Mouse (Mus musculus): ENCODE results near the gene Vps13d.

The Vps13d gene

DNA sequence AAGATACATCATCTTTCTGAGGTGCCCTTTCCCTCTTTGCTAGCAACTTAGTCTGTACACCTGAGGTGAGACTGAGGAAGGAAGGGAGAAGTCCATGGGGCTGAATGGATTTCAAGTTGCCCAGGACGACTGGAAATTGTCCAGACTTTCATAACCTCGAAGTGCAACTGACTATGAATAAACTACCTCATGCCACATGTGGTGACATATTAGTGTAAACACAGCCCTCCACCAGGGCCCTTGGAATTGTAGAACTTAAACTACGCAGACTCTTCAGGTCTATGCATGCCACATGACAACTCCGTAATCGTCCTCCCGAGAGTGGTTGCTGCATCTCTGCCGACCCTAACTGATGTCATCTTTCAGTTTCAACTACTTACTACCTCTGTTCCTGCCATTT, 122.9 kb downstream of the Vps13d start:
- DNase-seq = no peak

DNA sequence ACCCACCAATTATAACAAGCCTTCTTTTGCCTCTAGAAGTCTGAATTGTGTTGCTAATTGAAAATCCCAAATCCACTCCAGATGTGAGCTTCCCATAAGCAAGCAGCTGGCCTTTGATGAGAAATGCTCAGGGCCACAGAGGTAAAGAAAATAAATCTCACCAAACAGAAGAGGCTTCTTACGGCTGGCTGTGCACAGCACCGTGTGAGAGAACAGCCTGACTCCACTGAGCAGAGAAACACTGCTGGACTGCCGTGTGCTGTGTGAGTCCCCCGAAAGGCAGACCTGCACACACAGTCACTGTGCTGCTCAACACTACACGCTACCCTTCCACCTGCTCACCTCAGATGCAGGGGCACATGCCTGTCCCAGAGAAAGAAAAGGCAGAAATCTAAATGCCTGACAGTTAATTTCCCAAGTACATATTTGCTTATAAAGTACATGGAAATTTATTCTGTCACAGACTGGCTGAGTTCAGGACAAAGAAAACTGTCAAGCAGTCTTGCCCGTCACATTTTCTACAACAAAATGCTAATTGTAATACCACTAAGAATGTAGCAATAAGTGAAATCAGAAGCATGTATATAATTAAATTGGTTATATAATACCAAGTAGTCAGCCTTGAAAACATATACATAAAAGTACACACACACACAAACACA, 127.7 kb downstream of the Vps13d start:
- no peak for DNase-seq

DNA sequence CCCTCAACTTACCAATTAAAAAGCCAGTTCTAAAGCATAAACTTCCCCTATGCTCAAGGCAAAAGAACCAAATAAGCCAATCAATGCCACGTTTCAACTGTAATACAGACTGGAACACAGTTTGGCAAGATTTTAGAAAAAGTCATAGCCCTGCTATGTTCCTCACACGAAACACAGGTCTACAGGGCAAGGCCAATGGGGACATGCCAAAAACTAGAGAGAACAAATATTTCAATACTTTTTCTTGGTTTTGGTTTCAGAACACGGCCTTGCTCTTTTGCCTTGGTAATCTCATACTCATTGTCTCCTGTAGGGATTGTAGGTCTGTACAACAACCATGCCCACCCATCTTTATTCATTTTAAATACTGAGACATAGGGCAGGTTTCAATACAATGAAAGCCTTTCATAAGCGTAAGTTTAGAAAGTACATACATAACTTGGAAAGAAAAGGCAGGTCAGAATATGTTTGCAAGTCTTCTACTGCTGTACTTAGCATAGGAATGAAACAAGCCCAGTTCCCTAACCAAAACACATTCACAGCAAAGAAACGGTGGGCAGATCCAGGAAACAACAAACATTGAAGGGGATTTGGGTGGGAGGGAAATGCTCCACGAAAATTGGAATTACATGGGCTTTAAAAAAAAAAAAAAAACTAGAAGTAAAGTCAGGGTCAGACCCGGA, 128.3 kb downstream of the Vps13d start:
- DNase-seq = no peak

DNA sequence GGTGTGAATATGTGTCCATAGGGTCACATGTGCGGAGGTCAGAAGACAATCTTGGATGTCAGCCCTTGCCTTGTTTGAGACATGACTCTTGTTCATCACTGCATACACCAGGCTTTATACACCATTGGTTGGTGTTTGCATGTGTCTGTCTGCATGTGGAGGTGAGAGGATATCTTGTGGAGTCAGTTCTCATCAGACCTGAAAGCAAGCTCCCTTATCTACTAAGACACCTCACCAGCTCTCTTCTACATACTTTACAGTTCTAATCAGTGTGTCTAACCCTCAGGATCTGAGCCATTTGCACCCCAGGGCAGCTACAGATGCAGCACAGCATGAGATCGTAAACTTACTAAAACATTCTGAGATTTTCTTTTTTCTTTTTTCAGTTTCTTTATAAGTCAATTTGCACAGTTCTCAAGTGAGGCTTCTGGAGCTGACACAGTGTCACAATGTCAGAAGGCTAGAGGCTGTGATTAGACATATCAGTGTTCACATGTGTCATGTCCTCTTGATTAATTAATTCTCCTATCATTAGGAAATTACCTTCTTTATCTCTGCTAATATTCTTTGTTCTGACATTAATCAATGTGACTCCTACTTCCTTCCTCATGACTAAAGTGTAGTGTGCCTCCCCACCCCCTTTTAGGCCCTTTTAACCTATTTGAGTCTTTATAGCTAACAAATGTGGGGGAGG, 135.9 kb downstream of the Vps13d start:
- DNase-seq = no peak

DNA sequence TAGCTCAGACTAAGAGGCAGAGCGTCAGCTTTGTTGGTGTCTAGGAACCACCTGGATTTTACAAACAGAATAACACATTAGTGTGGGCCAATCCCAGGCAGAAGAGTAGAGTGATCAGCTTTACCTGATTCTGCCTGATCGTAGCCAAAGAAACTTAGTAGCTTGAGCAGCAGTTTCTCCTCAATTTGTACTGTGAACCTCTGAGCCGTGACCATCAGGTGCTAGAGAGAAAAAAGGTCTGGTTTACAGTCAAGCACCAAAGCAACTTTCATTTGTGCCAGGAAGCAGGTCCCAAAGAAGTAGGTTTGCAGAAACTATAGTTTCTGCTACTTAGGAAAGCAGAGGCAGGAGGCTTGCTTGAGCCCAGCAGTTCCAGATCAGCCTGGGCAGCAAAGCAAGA, 138.5 kb downstream of the Vps13d start:
- no peak for DNase-seq

DNA sequence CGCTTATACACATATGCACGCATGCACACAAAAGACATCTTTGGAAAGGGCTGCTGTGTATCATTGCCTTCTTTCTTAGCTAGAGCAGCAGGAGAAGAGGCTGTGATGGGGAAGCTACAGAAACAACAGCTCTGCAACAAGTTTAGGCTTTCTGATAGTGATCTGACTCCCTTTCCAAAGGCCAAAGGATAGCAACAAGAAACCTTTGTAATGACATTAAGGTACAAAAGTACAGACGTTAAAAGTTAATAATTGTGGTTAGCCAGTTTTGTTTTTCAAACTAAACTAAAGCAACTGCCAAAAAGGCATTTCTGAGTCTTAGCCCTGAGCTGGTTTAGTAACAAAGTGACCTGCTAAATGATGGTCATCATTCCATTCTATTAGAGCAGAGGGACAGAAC, 139.0 kb downstream of the Vps13d start:
- no peak for DNase-seq

DNA sequence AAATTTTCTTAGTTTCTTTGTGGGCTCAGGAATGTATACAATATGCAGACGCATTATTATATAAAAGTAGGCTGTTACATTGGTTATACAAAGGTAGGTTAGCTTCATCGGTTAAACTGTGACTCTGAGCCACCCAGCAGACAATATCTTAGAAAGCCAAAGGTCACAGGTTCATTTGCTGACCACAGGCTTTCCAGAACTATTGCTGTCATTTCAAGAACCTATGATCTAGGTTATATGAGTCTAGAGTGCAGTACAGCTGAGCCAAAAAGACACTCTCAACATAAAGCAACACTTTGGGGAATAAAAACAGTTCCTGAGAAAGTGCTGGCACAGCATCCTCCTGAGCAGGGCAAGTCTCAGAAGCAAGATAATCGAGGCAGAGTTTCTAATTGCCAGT, 140.4 kb downstream of the Vps13d start:
- DNase-seq = no peak

DNA sequence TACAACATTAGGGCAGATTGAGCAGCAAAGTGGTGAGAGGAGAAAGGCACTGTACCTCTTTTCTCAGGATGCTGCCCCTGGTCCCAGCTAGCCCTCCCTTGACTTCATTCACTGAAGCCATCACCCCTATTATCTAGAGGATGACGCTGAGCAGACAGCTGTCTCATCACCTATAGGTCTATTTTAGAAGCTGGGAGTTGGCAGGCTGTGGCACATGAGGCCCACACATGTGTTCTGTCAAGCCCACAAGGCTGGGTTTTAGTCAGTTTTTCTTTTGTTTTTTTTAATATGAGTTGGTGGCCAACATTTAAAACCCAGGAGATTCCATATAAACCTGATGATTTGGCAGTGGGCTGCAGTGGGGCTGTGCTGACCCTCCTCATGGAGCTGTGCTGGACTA, 142.1 kb downstream of the Vps13d start:
- no peak for DNase-seq

DNA sequence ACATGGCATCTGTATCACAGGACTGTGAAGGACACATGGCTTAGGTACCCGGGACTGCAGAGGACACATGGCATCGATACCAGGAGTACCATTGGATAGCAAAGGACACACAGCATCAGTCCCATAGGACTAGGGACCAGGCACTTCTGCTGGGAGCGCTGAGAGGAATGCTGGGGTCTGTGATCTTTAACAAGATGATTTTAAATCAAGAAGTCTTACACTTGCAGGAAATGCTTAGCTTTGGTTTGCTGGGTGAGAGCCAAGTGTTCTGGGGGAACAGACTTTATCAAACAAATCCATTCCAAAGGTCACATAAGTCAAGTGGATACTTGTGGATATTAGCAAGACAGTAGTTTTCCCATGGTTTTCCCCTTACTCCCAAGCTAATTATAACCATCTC, 142.5 kb downstream of the Vps13d start:
- DNase-seq = no peak

DNA sequence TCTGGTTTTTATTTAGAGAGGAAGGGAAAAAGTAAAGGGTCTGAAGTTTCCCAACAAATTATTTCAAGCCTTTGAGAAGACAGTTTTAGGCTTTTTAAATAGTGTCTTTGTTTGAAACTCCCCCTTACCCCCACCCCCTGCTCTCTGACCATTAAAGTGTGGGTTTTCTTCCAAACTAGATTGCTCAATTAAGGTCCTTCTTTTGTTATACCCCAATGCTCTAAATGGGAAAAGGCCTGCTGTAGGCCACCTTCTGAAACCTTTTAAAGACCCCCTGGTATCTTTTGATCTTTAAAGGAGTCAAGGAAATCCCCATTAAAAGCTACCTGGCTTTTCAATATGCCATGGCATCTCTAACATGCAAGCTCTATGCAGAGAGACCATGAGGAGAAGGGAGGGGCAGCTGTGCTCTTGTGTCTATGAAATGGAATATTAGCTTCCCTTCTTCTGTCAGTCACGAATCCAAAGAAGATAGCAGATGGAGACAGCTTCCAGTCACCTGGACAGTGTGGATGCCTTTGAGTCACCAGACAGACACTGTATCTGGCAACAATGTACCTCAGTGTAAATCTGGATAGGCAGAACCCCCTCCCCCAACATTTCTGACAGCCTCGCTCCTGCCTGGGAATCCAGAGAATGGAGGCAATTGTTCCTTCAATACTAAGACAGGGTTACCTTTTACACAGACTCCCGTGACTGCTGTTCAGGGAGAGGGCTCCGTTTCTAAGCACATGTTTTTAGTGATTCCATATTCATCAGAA, 143.4 kb downstream of the Vps13d start:
- no peak for DNase-seq

DNA sequence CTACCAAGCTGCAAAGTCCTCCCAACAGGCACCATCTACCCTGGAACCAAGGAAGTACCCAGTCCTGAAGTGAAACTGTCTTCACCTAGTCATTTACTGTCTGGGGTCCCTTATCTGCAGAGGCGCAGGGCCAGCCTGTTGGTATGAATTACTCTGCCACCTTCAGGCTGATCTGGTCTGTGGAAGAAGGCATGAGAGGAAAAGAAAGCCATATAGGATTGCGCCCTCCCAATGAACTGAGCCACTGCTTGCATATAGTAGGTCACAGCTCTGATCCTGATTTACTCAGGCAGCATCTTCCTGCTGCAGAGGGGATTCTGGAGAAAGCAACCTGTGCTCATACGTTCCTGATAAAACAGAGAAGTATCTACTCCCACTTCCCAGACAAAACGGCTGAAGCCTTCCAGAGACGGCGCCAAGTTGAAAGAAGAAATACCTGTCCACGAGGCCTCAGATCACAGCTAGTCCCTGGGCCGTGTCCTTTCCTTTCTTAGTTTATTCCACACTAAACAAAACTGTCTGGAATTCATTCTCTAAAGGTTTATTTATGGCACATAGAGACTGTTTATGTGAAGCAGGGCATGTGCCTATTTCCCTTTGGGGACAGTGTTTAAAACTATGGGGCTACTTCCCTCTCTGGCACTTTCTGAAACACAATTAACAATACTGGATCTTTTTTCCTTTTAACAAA, 144.1 kb downstream of the Vps13d start:
- peak; percentile 60 for DNase-seq

DNA sequence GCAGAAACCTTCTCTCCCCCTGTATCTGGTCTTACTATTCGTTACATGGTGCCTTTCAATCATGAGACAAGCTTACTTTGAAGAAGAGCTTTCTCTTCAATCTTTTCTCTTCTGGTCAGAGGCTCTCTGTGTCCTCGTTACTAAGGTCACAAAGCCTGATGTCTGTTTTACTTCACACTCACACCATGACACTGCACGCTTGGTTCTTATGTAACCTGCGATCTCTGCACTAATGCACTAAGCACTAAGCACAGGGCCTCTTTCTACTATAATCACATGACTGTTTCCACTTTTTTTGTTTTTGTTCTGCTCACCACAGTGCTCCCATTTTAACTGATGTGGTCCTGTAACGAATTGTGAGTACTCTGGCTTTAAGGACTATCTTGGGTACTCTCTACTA, 146.8 kb downstream of the Vps13d start:
- no peak for DNase-seq

DNA sequence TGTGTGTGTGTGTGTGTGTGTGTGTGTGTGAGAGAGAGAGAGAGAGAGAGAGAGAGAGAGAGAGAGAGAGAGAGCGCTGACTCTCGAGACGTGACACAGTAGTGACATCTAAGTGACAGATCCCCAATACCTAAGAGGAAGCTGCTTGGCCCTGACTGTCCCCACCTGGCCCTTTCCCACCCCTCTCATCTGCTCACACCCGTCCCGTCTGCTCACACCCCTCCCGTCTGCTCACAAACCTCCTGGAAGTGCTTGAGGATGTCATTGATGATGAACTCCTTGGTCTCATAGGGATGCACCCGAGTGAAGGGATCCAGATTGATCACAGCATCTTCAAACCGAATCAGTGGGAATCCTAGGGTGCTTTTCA, 148.8 kb downstream of the Vps13d start:
- no peak for DNase-seq

DNA sequence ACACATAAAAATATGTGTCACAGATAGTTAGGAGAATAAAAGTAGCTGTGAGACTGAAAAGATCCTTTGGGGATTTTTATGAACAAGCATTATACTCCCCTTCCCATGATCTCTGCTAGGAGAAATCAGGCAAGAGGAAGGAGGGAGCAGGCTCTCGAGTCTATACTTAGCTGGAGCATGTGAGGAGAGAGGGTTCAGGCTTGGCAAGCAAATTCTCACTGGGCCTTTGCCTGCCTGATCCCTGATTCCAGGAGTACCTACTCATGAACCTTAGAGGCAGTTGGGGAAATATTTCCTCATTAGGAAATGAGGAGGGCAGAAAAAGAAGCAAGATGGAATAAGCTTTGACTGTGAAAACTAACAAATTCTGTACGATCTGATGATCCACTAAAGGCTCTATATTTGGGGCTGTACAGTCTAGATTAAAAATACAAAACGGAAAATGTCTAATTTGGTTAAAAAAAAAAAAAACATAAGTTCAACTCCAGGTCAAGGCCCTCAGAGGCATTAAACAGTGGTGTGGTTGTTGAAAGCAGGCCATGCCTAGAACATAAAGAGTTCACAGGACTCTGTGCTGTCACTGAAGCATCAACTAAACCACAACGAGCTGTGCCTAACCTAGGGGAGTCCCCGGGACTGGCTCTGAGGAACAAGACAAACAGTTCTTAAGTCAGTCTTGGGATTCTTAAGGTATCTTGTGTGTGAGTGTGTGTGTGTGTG, 149.3 kb downstream of the Vps13d start:
- no peak for DNase-seq

DNA sequence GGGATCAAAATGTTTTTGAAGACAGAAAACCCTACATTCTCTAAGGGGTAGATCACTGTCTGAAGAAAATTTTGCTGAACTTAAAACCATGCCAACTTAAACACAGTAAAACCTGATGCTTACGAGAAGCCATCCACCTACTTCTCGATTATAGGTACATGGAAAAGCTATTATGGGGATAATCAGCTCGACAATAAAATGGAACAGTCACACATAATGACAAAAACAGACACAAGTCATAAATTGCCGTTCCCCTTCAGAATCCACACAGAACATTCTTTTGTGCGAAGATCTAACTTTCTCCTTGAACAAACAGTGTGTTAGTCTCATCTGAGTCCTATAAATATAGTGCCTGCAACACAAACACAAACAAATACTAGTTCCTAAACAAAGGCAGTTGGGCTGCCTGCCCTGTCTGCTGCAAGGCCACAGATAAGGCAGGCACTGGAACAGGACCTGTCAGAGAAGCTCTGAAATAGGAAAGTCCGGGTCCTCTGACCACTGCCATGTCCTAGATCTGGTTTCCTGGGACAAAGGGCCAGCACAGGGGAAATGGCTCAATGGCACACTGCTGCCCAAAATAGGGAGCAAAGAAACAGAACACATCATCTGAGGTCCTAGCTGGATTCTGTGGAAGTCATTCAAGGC, 153.5 kb downstream of the Vps13d start:
- DNase-seq = no peak

DNA sequence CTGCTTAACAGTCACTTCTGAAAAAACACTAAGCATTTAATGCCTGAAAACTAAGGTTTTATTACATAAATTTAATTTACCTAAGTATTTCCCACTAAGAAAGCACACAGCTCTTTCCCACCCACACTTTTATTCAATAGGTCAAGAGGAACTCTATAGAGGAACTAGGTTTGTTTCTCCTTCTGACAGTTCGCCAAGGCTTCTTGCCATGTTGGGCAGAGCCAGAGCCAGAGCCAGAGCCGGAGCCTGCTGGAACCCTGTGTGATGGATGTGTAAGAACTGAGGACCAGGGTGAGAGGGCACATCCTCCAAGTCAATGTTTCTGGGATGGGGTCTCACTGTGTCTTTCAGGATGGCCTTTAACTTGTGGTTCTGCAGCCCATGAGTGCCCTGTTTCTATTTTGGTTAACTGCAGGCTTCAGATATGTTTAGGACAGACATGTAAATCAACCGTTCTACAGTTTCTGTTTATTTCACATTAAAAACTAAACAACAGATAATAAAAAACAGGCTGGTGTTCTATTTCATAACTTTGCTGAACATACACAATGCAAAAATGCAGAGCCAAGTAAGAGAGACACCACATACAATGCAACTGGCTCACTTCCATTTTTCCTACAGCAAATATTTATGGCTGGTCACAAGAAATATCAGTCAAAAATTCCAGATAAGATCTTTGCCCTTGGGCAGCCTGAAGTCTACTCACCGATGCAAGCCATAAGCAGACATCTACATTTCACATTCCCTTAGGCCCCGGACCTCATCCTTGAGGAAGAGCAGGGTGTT, 157.0 kb downstream of the Vps13d start:
- DNase-seq = no peak

DNA sequence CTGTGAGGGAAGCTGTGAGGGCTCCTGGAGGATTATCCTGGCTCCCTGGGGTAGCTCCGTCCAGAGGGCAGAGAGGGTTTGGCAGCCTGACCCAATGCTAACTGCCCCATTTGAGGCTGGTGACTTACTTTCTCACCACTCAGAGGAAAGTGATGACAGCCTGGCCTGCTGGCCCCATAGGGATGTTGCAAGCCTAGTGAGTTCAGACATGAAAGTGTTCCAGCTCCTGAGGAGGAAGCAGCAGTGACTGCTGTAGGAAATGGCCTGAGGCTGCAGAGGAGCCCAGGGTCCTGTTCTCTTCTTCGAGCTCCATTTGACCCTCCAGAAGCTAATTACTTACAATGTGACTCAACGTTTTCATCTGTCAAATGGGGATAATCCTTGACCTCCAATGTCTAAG, 157.8 kb downstream of the Vps13d start:
- no peak for DNase-seq

DNA sequence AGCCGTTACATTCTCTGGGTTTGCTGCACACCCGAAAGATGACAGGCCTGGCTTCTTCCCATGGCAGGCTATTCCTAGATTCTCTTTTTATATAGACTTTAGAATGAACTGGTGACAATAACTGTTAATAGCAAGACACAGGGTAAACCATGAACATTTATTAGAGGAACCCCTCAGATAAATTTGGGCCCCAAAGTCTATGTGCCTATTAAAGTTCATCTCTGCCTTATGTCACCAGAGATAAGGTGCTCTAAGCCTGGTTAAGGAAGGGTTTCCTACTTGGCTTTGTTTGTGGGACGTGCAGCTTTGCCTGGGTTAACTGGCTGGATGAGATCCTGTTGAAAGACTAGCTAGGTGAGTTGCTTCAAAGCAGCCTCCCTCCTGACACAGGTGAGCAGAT, 159.4 kb downstream of the Vps13d start:
- DNase-seq = no peak

DNA sequence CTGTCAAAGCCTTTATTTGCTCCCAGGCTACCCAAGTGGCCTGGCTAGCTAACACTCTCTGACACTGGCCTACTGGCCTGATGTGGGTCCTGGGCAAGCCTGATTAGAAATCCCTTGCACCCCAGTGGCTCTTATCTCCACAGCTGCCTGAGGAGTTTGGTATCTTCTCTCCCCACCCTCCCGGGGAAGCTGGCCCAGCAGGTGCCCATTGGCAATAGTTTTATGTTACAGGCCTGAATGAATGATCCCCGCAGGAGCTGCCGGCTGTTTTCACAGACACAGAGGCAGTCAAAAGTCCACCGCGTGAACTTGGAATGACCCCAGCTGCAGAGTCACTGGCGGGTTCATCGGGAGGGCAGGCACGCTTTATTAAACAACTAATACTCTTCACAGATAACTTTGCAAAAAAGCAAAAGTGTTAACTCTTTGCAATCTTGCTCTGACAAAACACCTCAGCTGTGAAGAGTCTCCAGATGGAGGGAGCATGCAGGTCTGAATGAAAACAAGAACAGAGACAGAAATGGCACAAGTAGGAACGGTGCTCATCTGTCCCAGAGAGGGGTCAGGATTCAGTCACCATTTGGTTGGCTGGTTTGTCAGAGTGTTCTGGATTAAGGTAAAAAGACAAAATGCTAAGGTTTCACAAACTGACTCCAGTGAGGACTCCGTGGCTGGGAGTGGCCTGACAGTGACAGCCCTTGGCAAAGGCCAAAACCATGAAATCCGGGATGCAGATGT, 160.1 kb downstream of the Vps13d start:
- no peak for DNase-seq

DNA sequence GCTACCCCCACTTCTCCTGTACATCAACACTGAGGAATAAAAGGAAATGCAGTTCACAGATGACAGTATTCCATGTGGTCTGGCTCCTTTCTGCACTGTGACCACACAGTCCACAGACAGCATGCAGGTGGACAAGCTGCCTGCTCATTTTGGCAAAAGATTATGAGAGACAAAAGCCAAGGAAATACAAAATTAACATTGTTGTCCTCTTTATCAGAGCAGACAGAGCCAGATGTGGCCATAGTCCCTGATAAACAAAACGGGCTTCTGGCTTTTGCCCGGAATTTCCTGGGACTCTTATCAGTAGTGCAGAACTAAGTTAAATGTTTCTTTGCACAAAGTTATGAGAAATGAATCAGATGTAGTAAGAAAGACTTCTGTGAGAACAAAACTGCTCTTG, 161.4 kb downstream of the Vps13d start:
- DNase-seq = no peak

Data from thymus, postnatal 25 days (tissue).